In the genomic region with DNA sequence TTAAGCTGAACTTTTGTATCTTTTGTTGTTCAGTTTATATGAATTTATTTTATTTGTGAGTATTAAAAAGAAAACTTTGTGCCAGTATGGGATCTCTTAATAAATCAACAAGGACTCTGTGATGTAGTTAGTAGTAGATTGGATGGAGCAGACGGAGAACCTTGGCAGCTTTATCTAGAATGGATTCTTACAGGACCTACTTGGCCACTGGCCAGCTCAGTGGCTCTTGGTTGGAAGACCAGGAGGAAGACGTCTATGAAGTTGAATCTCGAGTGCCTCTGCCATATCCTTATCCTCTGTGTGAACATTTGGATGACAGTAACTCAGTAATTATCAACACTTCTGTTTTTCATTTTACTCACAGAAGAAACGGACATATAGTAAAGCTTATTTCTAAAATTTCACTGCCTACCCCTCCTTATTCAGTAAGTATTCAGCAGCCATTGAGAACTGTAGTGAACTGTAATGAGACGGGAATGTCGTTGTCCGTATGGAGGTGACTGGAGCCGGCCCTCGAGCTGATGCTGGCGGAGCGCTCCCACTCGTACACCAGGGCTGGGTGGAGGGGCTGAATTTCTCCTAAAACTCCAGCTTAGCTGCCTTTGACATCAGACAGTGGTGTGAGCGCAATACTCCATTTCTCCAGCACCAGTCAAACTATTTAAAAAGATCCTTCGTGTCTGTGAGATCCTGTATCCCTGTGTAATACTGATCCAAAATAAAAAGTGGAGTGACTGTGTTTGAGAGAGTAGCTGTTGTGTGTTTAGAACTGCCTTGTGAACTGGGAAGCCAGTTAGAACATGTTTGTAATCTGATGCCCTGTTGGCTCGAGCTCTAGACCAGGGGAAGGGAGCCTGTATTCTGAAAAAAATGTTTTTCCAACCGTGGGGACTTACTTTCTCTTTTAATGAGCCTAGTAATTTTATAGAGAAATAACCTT, we compare ENCODE assay signal across 8 mouse cellular contexts.
A peak's percentile ranks its signal among the peaks of the same experiment; 100 is the strongest.
DNase-seq lines count a peak whose midpoint lies in the region; ATAC-seq lines count a peak whose summit lies in the region.

No protein-coding gene starts in this region.

- DNase-seq in adrenal gland, adult (ENCODE audit: inconsistent age in 2 of 2, low spot score in 1 of 2) = peak; percentile 65 to 82
- no peak for DNase-seq in adrenal gland, postnatal 4 days (ENCODE audit: low spot score in 2 of 2)
- DNase-seq in NIH3T3 (ENCODE audit: low read depth) = peak; percentile 67
- DNase-seq in heart, postnatal 4 days = peak; percentile 44

- no peaks in the 10 kb centered on the region for H3K27me3 ChIP-seq in embryonic facial prominence, embryonic 13.5 days
- H3K27me3 ChIP-seq in lung, embryonic 16.5 days (ENCODE audit: control insufficient read depth, insufficient read depth, low read depth, low read length) = no peaks in the 10 kb centered on the region

- H3K4me2 ChIP-seq in embryonic facial prominence, embryonic 13.5 days = peak overlapping the region; percentile 43
- H3K4me2 ChIP-seq in lung, embryonic 16.5 days (ENCODE audit: low read depth, low read length) = peak overlapping the region; percentile 44

- H3K27ac ChIP-seq in embryonic facial prominence, embryonic 13.5 days = peak overlapping the region; percentile 35; the same call in 1 of the 2 replicates
- peak overlapping the region; percentile 88 for H3K27ac ChIP-seq in lung, embryonic 16.5 days (ENCODE audit: low read length)

- 41% methylated on average over 16 of the region's 16 CpGs for WGBS in embryonic facial prominence, embryonic 13.5 days
- WGBS in lung, embryonic 16.5 days = 37% methylated on average over 16 of the region's 16 CpGs

- H3K4me1 ChIP-seq in embryonic facial prominence, embryonic 13.5 days = peaks cover 11% of the 10 kb centered on the region
- H3K4me1 ChIP-seq in lung, embryonic 16.5 days (replicated peaks; ENCODE audit: control insufficient read depth, insufficient read depth, low read length) = peaks cover 5% of the 10 kb centered on the region; the same call in 1 of the 2 replicates

- H3K9ac ChIP-seq in embryonic facial prominence, embryonic 13.5 days = 0 out of 2 replicates have a peak overlapping the region, but pooled peaks have one; percentile 1
- peak overlapping the region; percentile 24; the same call in 1 of the 2 replicates for H3K9ac ChIP-seq in lung, embryonic 16.5 days (ENCODE audit: low read length)

- peaks cover 31% of the 10 kb centered on the region for H3K36me3 ChIP-seq in embryonic facial prominence, embryonic 13.5 days
- H3K36me3 ChIP-seq in lung, embryonic 16.5 days (ENCODE audit: control insufficient read depth, insufficient read depth, low read length) = peaks cover 5% of the 10 kb centered on the region

- H3K4me3 ChIP-seq in embryonic facial prominence, embryonic 13.5 days = no peak overlapping the region
- peak overlapping the region; percentile 27 for H3K4me3 ChIP-seq in lung, embryonic 16.5 days (ENCODE audit: low read length)

- no peaks in the 10 kb centered on the region for H3K9me3 ChIP-seq in embryonic facial prominence, embryonic 13.5 days
- H3K9me3 ChIP-seq in lung, embryonic 16.5 days (ENCODE audit: control insufficient read depth, low read length) = no peaks in the 10 kb centered on the region

- no peak for ATAC-seq in embryonic facial prominence, embryonic 13.5 days (ENCODE audit: insufficient number of reproducible peaks, insufficient read depth, low FRiP score, low TSS enrichment, low read depth)
- peak; percentile 94 for ATAC-seq in lung, embryonic 16.5 days (ENCODE audit: low read depth)
- no peak for ATAC-seq in megakaryocyte, adult 5-6 weeks (ENCODE audit: poor library complexity, severe bottlenecking)
- ATAC-seq in inflammation-experienced regulatory T-cells, adult 6 months = no peak

Comparison
In these comparisons a context has a peak if more than half of its experiments do, and no peak if none do; other contexts are left out.
1. DNase-seq: peak in adrenal gland, adult (2 of 2), NIH3T3 (single experiment) and heart, postnatal 4 days (single experiment); none in adrenal gland, postnatal 4 days (0 of 2).